Mouse (Mus musculus) WW6 (cell line): ENCODE data around the gene Ovca2.

Source experiments
- DNase-seq: peaks from one replicate; pipeline ENCODE4 v3.0.0-alpha.2; 2013; ENCODE audit warnings: low read depth, low spot score

The Ovca2 gene

DNA sequence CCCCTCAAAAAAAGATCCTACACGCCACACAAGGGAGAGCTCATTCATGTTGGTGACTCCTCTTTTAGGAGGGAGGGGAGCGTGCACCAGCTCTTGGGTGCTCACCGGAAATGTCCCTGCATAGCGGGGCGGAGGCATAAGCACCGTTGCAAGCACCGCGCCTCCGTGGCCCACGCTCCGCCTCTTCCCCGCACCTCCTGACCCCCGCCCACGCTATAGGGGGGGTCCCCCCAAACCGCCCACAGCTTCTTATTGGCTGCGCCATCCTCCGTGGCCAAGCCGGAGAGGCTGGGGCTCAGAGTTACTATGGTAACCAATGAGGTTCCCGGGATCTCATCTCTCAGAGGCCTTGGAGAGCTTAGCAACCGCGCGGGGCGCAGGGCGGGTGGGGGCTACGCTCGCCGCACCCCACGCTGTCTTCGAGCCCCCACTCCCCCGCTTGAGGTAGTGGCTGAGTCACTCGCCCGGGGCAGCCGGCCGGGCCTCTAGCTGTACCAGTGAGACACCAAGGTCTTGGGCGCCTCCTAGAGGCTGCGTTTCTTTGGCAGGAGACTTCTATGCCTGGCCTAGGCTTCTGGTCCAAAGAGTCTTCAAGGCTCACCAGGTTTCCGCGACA is 8.4 kb downstream of the Ovca2 start:
- peak; percentile 90 for DNase-seq

DNA sequence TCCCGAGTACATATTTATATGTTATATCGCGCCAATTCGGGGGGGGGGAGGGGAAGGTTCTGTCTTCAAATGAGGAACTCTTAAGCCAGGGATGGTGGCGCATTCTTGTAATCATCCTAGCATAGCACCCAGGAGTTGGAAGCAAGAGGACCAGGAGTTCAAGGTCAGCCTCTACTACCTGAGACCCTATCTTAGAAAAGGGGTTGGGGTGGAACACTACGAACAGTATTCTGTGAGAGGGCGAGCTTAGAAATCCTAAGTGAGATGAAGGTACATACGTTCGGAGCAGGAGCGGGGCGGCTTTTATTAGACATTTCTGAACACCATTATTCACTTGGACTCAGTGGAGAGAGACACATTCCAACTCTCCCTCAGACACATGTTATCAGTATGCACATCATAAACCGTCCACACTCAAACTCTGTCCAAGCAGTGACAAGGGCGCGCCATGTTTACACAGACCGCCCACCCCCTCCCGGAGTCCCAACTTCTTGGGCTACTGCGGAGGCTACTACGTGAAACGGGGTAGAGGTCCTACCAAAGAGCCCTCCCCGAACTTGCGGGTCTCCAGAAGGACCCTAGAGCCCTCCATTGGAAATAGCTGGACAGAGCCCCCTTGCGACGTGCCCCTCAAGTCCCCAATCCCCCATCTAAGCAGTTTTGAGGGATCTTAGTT is 9.1 kb downstream of the Ovca2 start, which contains the start of gene Hic1:
TSS of gene Hic1 (minus strand) at position 115 of the 676 bp plus-strand sequence.
- no peak for DNase-seq

DNA sequence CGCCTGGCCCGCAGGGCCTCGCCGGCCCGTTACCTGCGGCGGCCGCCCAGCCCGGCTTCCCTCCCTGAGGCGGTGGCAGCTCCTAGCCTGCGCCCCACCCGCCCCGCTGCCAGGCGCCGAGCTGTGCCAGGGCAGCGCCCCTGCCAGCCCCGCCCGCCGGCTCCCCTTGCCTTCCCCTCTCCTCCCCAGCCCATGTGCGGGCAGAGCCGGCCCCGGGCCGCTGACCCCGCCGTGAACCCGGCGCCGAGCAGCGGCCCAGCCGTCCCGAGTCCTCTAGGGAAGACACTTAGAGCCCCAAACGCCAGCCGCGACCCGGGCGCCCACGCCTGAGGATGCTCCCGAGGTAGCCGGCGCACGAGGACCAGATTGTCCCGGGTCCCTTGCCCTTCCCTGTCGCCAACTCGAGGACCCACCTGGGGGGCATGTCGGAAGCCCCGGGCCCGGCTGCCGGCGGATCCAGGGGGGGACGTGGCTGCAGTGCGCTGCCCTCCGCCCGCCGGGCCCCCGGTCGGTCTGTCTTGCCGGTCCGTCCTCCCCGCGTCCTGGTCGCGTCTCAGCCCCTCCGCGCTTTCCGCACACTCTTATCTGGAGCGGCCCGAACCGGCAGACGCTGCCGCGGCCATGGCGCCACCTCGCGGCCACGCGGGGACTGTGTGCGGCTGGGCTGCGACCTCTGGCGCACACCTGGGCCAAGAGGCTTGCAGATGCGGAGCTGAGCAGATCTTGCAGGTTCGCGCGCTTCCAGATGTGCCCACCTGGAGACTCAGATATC is 9.9 kb downstream of the Ovca2 start:
- DNase-seq: no peak

DNA sequence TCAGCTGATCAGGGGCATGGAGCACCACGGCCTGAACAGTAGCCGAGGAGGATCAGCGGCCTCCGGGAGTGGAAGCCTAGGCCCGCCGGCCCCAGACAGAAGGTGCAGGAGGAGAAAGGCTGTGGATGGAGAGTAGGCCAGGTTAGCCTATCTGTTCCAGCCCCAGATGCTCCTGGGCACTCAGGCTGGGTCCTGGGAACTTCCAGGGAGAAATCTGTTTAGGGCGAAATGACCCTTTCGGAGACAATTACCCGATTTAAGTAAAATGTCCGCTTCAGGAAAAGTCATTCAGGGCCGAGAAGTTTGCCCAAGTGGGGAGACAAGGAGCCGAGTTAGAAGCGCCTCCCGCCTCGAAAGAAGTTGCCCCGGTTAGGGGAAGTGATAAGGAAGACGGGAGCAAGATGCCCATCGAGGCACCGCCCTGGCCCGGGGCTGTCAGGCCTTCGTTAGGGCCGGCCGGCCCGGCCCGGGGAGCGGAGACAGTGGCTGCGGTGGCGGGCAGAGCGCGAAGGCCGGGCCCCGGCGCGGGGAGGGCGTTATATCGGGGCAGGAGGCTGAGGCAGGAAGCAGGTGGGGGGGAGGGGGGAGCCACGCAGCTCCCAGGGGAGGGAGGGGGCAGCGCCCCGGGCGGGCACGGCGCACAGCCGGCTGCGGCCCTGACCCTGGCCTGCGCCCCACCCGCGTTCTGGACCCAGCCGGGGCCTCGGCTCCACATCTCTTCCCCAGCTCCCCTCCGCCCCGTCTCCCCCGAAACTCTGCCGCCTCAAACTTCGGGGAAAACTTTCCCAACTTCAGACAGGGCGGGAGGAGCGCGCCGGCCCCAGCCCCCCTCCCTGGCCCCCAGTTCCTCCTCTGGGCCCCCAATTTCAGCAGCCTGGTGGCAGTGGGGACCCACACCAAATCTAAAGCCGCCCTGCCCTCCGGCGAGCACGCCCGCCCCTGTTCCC is 10.7 kb downstream of the Ovca2 start:
- no peak for DNase-seq

DNA sequence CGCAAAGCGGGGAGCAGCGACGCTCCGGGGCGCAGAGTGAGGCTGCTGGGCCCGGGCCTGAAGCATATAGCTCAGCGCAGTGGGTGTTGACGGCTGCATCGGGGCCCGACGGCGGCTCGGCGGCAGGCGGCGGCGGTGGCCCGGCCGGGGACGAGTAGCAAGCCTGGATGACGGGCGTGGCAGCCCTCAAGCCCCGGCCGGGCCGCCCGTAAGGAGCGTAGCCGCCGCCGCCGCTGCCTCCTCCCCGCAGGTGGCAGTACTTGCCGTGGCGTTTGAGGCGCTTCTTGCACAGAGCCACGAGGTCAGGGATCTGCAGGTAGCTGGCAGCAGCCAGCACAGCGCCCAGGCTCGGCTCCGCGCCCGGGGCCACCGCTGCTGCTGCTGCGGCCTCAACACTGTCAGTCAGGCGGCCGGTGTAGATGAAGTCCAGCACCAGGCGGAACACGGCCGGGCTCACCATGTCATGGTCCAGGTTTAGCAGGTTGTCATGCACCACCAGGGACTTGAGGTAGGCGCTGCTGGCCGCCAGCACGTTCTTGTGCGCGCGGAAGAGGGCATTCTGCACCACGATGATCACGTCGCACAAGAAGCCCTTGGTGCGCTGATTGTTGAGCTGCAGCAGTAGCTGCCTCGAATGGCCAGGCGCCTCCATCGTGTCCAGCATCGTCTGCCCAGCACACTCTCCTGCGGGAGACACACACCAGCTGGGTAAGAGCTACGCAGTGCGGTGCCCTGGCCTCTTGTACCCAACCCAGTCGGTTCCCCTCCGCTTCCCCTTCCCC is 11.6 kb downstream of the Ovca2 start:
- DNase-seq: no peak

DNA sequence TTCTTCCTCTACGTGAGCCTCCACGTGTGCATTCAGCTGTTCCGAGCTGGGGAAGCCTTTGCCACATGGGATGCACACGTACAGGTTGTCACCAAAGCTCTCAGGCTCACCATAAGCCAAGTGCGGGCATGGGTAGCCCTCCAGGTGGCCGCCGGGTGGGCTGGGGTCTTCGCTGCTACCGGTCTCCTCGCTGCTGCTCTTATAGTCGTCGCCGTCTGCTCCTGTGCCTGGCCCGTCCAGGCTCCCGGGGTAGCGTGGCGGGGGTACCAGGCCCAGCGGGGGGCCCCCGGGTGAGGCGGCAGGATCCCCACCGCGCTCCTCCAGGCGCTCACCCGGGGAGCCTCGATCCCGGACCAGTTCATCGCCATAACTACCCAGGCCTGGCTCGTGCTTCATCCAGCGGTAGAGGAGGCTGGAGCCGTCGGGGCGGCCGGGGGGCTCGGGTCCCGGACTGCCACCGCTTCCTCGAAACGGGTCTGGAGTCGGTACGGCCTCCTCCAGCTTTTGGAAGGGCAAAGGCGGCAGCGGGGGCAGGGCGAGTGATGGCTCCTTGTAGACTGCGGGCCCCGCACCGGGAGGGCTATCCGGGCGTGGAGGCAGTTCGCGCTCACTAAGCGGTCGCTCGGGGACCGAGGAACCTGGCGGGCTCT is 12.3 kb downstream of the Ovca2 start:
- DNase-seq: no peak

DNA sequence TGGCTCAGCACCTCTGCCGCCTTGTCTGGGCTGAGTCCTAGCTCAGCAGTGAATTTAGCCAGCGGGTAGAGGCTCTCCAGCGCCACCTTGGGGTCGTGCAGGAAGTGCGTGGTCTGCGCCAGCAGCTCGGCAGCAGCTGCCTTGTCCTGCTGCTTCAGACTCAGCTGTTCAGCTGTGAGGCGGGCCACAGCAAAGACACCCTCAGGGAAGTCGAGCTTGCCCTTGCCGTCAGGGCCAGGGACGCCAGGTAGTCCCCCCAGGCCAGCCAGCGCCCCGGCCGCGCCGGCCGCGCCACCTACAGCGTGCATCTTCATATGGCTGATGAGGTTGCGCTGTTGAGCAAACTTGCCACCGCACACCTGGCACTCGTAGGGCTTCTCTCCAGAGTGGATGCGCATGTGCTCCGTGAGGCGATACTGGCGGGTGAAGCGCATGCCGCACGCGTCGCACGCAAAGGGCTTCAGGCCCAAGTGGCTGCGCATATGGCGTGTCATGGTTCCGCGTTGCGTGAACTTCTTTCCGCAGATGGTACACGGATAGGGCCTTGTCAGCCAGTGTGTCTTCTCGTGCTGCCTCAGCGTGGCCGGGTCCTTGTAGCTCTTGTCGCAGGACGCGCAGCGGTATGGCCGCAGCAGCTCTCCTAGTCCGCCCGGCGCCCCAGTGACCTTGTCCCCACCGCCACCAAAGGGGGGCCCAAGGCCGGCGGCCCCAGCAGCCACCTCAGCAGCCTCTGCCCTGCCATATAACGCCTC is 13.0 kb downstream of the Ovca2 start:
- peak; percentile 81 for DNase-seq

DNA sequence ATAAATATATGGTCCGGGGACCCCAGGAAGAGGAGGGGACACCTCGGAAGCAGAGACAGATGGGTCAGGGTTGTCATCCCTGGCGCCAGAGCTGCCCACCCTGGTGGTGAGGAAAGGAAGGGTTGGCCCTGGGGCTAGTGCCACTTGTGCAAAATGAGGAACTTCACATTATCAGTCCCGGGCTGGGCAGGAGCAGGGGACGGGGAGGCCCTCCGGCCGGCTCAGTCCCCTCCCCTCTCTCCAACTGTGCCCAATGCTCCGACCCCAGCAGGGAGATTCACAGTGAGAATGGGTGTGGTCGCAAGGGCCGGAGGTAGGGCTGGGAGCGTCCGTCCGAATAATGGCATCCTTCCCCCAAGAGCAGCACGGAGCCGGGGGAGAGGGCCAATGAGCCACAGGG is 13.9 kb downstream of the Ovca2 start:
- DNase-seq: no peak

DNA sequence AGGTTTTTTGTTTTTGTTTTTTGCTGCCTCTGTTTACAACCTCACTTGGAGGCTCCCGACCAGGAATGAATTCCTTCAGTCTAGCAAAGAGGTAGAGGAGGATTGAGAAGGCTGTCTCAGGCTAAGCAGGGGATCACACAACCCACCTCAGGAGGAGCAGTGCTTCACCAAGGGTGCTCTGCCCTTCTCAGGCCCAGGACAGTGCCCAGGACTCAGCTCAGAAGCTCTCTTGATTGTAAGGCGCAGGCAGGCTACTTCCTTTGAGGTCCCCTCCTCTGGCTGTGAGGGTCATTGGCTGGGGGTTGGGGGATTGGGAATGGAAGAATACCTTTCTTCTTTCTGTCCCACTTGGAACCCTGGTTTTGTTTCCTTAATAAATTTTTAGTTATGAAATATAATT is 14.6 kb downstream of the Ovca2 start:
- DNase-seq: no peak

DNA sequence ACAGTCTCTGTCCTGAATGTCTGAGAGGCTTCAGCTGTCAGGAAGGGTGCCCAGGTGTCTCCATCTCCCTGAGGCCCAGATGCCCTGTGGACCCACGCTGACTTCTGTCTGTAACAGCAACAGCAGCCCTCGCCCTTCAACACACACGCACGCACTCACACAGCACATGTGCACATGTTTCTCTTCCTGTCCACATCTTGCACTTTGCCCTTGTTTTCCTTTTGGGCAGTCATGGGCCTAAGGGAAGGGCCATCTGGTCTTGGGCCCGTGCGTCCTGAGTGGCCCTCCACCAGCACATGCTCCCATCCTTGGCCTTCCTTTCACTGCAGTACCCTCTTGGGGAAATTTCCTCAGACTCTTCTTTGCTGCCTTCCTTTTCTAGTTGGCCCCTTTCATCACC is 15.3 kb downstream of the Ovca2 start:
- DNase-seq: no peak

DNA sequence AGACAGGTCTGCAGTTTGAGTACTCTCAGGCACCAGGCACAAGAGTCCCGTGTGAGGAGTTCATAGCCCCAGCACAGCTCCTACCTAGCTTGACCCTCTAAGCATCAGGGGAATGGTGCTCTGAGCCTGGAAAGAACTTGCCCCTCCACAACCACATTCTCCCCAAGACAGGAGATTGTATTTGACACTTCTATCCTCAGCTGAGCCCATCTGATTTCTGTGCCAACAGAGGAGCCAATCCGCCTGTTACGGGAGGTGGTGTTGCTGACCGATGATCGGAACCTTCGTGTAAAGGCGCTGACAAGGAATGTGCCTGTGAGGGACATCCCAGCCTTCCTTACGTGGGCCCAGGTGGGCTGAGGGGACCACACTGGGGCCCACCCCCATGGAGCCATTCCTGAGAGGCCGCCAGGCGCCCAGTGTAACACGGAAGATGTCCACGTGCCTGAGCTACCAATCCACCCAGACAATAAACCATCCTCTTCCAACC is 16.0 kb downstream of the Ovca2 start:
- DNase-seq: no peak

DNA sequence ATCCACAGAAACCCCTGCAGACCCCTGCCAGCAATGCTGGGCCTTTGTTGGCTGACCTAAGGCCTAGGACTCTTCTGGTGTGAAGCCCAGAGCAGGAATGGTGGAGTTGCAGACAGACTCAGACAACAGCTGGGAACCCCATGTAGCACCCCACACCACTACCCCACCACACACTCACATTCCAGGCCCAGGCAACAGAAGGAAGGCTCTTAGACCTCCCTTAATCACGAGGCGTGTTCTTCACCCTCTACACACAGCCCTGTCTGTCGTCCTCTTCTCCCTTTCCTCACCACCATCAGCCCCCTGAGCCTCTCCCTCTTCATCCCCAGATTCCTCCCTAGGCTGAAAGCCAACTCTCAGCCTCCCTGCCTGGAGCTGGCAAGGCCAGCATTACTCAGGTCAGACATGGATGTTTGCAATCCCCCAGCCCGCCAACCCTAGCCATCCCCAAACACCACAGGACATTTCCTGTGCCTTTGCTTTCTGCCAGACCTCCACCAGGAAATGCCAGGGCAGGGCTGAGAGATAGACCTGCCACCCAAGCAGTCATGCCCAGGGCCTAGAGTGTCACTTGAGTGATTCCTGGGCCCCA is 17.1 kb downstream of the Ovca2 start:
- no peak for DNase-seq

DNA sequence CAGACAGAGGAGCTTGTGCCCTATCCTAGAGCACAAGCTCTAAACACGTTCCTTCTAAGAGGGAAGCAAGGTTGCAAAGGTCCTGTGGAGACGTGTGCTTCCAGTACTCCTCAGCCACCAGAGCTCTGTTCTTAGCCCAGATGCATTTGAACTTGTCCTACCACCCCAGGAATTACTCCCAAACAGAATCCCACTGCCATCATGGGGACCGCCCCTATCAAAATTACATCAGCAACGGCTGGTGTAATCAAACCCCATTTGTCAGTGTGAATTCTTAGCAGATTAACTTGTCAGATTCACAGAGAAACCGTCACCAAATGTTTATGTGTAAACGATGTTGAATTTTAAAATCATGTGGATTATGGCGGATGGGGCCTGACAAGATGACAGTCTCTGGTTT is 17.7 kb downstream of the Ovca2 start:
- no peak for DNase-seq

DNA sequence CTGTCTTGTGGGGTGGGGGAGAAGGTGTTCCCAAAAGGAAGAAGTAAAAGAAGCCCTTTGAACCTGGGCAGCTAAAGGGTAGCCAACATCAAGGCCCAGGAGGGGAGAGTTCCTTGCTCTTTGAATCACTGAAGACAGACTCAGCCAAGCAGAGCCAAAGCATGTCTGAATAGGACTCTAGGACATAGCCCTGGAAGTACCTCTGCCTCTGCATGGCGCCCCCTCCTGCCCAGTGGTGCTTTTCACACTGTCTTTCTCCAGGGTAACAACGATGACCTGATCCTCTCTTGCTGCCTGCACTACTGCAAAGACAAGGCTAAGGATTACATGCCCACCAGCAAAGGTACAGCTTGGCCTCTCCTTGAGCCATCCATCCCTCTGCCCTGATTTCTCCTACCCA is 19.1 kb downstream of the Ovca2 start:
- no peak for DNase-seq

DNA sequence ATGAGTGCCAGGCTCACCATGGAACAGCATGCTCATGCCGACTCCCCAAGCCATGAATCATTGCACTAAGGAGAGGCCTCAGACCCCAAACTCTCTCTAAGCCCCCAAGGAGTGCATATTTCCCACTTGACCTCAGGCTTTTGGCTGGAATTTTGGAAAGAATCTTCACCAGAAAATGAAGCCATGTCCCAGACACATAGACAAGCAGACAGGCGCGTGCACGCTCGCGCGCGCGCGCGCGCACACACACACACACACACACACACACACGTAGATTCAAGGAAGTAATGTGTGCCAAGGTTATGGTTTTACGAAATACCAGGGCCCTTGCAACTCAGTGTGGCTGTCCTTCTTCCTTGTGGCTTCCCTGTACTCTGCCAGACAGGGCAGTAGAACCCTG is 20.2 kb downstream of the Ovca2 start:
- DNase-seq: no peak

DNA sequence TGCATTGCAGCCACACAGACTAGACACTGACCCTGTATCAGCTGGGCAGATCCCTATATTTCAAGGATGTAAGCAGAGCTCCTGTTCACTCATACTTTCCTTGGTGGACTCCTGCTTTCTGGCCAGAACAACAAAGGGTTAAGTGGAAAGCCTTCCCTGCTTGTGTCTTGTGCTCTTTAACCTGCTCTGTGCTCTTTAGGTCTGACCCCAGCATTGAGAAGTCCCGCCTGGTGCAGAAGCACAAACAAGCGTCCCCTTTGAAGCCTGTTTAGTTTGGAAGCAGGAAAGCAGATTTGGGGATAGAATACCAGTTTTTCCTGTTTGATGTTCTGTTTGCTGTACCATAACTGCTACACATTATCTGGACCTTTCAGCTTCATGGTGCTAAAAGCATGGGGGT is 20.7 kb downstream of the Ovca2 start:
- no peak for DNase-seq

DNA sequence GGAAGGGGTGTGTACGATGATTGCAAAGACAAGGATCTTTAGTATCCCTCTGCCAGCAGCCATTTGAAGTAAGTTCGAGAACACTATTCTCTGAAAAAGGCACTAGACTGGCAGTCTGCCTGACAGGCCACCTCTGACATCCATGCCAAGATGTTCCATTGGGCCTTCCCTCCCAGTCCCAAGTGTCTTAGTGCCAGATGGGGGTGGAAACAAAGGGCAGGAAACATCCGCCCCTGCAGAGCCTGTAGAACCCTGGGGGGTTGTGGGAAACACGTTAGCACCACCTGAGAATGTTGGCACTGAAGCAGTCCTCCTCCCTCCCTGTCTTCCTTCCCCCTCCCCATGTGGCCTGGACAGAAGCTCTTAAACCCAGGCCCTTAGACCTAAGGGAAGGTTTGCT is 21.6 kb downstream of the Ovca2 start:
- DNase-seq: no peak

DNA sequence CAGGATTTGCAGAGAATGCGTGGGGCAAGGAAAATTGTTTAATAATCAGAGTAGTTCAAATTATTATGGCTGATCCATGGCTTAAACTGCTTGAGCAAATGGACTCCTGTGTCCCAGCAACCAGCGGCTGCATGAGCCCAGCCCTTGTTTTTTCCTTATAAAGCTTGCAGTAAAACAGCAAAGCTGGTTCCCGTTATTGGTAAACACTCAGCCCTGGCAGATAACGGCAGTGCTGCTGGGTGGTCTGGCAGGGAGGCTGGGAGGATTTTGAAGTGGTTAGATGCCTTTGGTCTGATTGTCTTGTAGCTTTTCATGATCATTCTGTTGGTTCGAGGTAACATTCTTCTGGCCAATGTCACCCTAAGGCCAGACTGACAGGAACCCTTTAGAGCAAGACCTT is 22.2 kb downstream of the Ovca2 start:
- no peak for DNase-seq

DNA sequence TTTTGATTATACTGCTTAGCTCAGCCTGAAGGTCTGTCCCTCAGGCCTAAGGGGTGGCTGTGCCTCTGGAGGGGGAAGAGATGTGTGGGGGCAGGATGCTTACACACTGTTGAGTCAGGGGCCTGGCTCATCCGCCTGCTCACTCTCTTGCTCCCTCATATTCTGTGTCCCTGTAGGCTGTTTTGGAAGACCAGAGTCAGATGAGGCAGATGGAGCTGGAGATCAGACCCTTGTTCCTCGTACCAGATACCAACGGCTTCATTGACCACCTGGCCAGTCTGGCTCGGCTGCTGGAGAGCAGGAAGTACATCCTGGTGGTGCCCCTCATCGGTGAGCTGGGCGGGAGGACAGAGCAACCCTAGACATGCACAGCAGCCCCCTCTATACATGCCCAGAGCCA is 22.6 kb downstream of the Ovca2 start:
- no peak for DNase-seq
